Mouse (Mus musculus) hindbrain, embryonic 13.5 days (tissue): ENCODE data around the gene Thsd4. TPM values are rescaled to one million over a fixed set of nuclear protein-coding genes. Genes with fewer than 3 reads are reported as not detected.
"Not testable (repeated sequence)": the region's sequence is repeated elsewhere in the genome, so short reads cannot be mapped to it uniquely, and the experiment has no call there.

Source experiments
- ATAC-seq: fragments of 200-750 bp; cut with Nextera tagmentation; 2 replicates; pipeline ENCODE4 v1.8.0; 2017; ENCODE audit warnings: moderate TSS enrichment; ENCODE audit not compliant: low FRiP score
- H3K27ac ChIP-seq: fragments of 300-500 bp; sonication (generic); 2 replicates; pipeline ENCODE4 v1.5.1; 2015; ENCODE audit warnings: inconsistent platforms, mild to moderate bottlenecking, moderate library complexity
- H3K27me3 ChIP-seq: fragments of 300-500 bp; sonication (generic); 2 replicates; pipeline ENCODE4 v1.6.1; 2015; ENCODE audit warnings: mild to moderate bottlenecking, inconsistent platforms
- H3K36me3 ChIP-seq: fragments of 300-500 bp; sonication (generic); 2 replicates; pipeline ENCODE4 v1.6.1; 2015; ENCODE audit warnings: mild to moderate bottlenecking, inconsistent platforms
- H3K4me1 ChIP-seq: fragments of 300-500 bp; sonication (generic); replicated peaks from 2 replicates; pipeline ENCODE4 v1.6.1; 2015; ENCODE audit warnings: inconsistent platforms
- H3K4me2 ChIP-seq: fragments of 300-500 bp; sonication (generic); 2 replicates; pipeline ENCODE4 v1.6.1; 2015; ENCODE audit warnings: inconsistent platforms, mild to moderate bottlenecking, moderate library complexity
- H3K4me3 ChIP-seq: fragments of 300-500 bp; sonication (generic); 2 replicates; pipeline ENCODE4 v1.5.1; 2015; ENCODE audit warnings: mild to moderate bottlenecking, inconsistent platforms
- H3K9ac ChIP-seq: fragments of 300-500 bp; sonication (generic); 2 replicates; pipeline ENCODE4 v1.6.1; 2015; ENCODE audit warnings: mild to moderate bottlenecking, inconsistent platforms
- H3K9me3 ChIP-seq: fragments of 300-500 bp; sonication (generic); 2 replicates; pipeline ENCODE4 v1.6.1; 2016; ENCODE audit warnings: inconsistent platforms
- WGBS: fragments of 180-500 bp; shearing (Covaris S2); methylation state at CpG from one replicate; pipeline ENCODE4 v1.1.7; 2015; 5-methylcytosine and 5-hydroxymethylcytosine counted together
- polyA plus RNA-seq: library from polyadenylated mRNA; unstranded; fragments of >200 nt; fragmentation: Nextera tagmentation; extraction: Ambion mirVana; gene quantifications from 2 replicates; pipeline ENCODE4 v1.2.1, GENCODE M21; 2015

Gene Thsd4
- polyA plus RNA-seq, 1 experiment from 2014 or later, result 6.2 TPM

GRCm38 (mm10) chr9:60285047-60285462, 236.8 kb downstream of the Thsd4 start:
- no peak for ATAC-seq
- 0 out of 2 replicates have a peak, but pooled peaks cover 2% of the 10 kb centered on the region for H3K27me3 ChIP-seq
- no peaks in the 10 kb centered on the region for H3K9me3 ChIP-seq
- no peak overlapping the region for H3K9ac ChIP-seq
- peaks cover 18% of the 10 kb centered on the region for H3K4me1 ChIP-seq
- WGBS, result 18% methylated on average over 3 of the region's 3 CpGs
- H3K4me2 ChIP-seq, result no peak overlapping the region
- no peaks in the 10 kb centered on the region for H3K36me3 ChIP-seq
- no peak overlapping the region for H3K4me3 ChIP-seq
- no peak overlapping the region for H3K27ac ChIP-seq

- Histone ChIP-seq H3K4me1 (peaks cover 25% of the 10 kb centered on the region), H3K4me2 (no peak overlapping the region), H3K9ac (no peak overlapping the region), H3K27me3 (0 out of 2 replicates have a peak, but pooled peaks cover 2% of the 10 kb centered on the region), H3K9me3 (no peaks in the 10 kb centered on the region), H3K36me3 (no peaks in the 10 kb centered on the region), H3K27ac (no peak overlapping the region), H3K4me3 (no peak overlapping the region)
- WGBS, result 90% methylated on average over 1 of the region's 1 CpGs
- no peak for ATAC-seq
These were observed 237.5 kb downstream of the Thsd4 start for GRCm38 (mm10) chr9:60284318-60284717.

- no peak overlapping the region for H3K4me3 ChIP-seq
These were observed 238.3 kb downstream of the Thsd4 start for GRCm38 (mm10) chr9:60283546-60283945.

GRCm38 (mm10) chr9:60281281-60281680, 240.6 kb downstream of the Thsd4 start:
- ATAC-seq, result no peak; the same call in 1 of the 2 replicates
- Histone ChIP-seq H3K36me3 (no peaks in the 10 kb centered on the region), H3K4me3 (no peak overlapping the region), H3K9me3 (no peaks in the 10 kb centered on the region), H3K4me2 (no peak overlapping the region), H3K27me3 (peaks cover 11% of the 10 kb centered on the region; the same call in 1 of the 2 replicates), H3K27ac (no peak overlapping the region), H3K9ac (no peak overlapping the region), H3K4me1 (peaks cover 27% of the 10 kb centered on the region)
- WGBS, result 24% methylated on average over 11 of the region's 11 CpGs

More at GRCm38 (mm10) chr9:60283546-60283945, 238.3 kb downstream of the Thsd4 start:
- Histone ChIP-seq H3K9me3 (no peaks in the 10 kb centered on the region), H3K27ac (no peak overlapping the region), H3K36me3 (no peaks in the 10 kb centered on the region), H3K4me1 (peaks cover 25% of the 10 kb centered on the region), H3K27me3 (0 out of 2 replicates have a peak, but pooled peaks cover 4% of the 10 kb centered on the region), H3K4me2 (no peak overlapping the region), H3K9ac (no peak overlapping the region)
- WGBS, result 74% methylated on average over 3 of the region's 3 CpGs
- no peak for ATAC-seq

- H3K4me1 ChIP-seq, result peaks cover 32% of the 10 kb centered on the region
- ATAC-seq, result no peak
- no peak overlapping the region for H3K4me2 ChIP-seq
- WGBS, result 93% methylated on average over 5 of the region's 5 CpGs
- H3K27me3 ChIP-seq, result peaks cover 11% of the 10 kb centered on the region; the same call in 1 of the 2 replicates
- H3K27ac ChIP-seq, result no peak overlapping the region
- H3K9me3 ChIP-seq, result no peaks in the 10 kb centered on the region
- no peak overlapping the region for H3K4me3 ChIP-seq
- no peaks in the 10 kb centered on the region for H3K36me3 ChIP-seq
- no peak overlapping the region for H3K9ac ChIP-seq
These were observed 241.1 kb downstream of the Thsd4 start for GRCm38 (mm10) chr9:60280786-60281185.

- Histone ChIP-seq H3K9me3 (no peaks in the 10 kb centered on the region), H3K27me3 (peaks cover 11% of the 10 kb centered on the region; the same call in 1 of the 2 replicates), H3K9ac (no peak overlapping the region), H3K27ac (no peak overlapping the region), H3K36me3 (no peaks in the 10 kb centered on the region), H3K4me1 (peaks cover 36% of the 10 kb centered on the region), H3K4me2 (no peak overlapping the region), H3K4me3 (no peak overlapping the region)
- 85% methylated on average over 6 of the region's 6 CpGs for WGBS
- ATAC-seq, result no peak
These were observed 242.3 kb downstream of the Thsd4 start for GRCm38 (mm10) chr9:60279556-60279955.

GRCm38 (mm10) chr9:60276351-60276750, 245.5 kb downstream of the Thsd4 start:
- WGBS, result 19% methylated on average over 5 of the region's 5 CpGs
- peak overlapping the region; percentile 35; the same call in 1 of the 2 replicates for H3K27ac ChIP-seq
- H3K27me3 ChIP-seq, result peaks cover 8% of the 10 kb centered on the region; the same call in 1 of the 2 replicates

GRCm38 (mm10) chr9:60275410-60276159, 246.3 kb downstream of the Thsd4 start:
- Histone ChIP-seq H3K9me3 (no peaks in the 10 kb centered on the region), H3K27ac (peak overlapping the region; percentile 35), H3K36me3 (no peaks in the 10 kb centered on the region), H3K27me3 (peaks cover 8% of the 10 kb centered on the region; the same call in 1 of the 2 replicates), H3K9ac (no peak overlapping the region), H3K4me1 (peaks cover 25% of the 10 kb centered on the region), H3K4me2 (no peak overlapping the region), H3K4me3 (no peak overlapping the region)
- 8% methylated on average over 12 of the region's 12 CpGs for WGBS
- peak; percentile 39; the same call in 1 of the 2 replicates for ATAC-seq

More at GRCm38 (mm10) chr9:60276351-60276750, 245.5 kb downstream of the Thsd4 start:
- Histone ChIP-seq H3K4me1 (peaks cover 31% of the 10 kb centered on the region), H3K4me2 (no peak overlapping the region), H3K9ac (no peak overlapping the region), H3K4me3 (no peak overlapping the region), H3K9me3 (no peaks in the 10 kb centered on the region), H3K36me3 (no peaks in the 10 kb centered on the region)
- no peak for ATAC-seq

- Histone ChIP-seq H3K9me3 (no peaks in the 10 kb centered on the region), H3K9ac (no peak overlapping the region), H3K27ac (no peak overlapping the region), H3K27me3 (peaks cover 8% of the 10 kb centered on the region; the same call in 1 of the 2 replicates), H3K36me3 (no peaks in the 10 kb centered on the region), H3K4me2 (no peak overlapping the region), H3K4me3 (no peak overlapping the region), H3K4me1 (peaks cover 20% of the 10 kb centered on the region)
- no peak for ATAC-seq
- WGBS, result 66% methylated on average over 4 of the region's 4 CpGs
These were observed 247.3 kb downstream of the Thsd4 start for GRCm38 (mm10) chr9:60274503-60274902.

GRCm38 (mm10) chr9:60272345-60272744, 249.5 kb downstream of the Thsd4 start:
- H3K36me3 ChIP-seq, ATAC-seq: not testable (repeated sequence)

GRCm38 (mm10) chr9:60271940-60272339, 249.9 kb downstream of the Thsd4 start:
- peaks cover 33% of the 10 kb centered on the region for H3K4me1 ChIP-seq
- no peak overlapping the region for H3K4me3 ChIP-seq
- no peaks in the 10 kb centered on the region for H3K27me3 ChIP-seq
- H3K9me3 ChIP-seq, result no peaks in the 10 kb centered on the region
- 85% methylated on average over 2 of the region's 2 CpGs for WGBS
- no peak overlapping the region for H3K9ac ChIP-seq
- H3K27ac ChIP-seq, result no peak overlapping the region
- H3K36me3 ChIP-seq, result no peaks in the 10 kb centered on the region
- no peak overlapping the region for H3K4me2 ChIP-seq
- no peak for ATAC-seq

More at GRCm38 (mm10) chr9:60272345-60272744, 249.5 kb downstream of the Thsd4 start:
- peaks cover 29% of the 10 kb centered on the region for H3K4me1 ChIP-seq
- 91% methylated on average over 8 of the region's 8 CpGs for WGBS
- not testable (repeated sequence) for H3K27ac ChIP-seq, H3K9me3 ChIP-seq, H3K27me3 ChIP-seq, H3K4me2 ChIP-seq, H3K9ac ChIP-seq, H3K4me3 ChIP-seq

GRCm38 (mm10) chr9:60269807-60270206, 252.0 kb downstream of the Thsd4 start:
- ATAC-seq, result no peak
- Histone ChIP-seq H3K27ac (no peak overlapping the region), H3K27me3 (no peaks in the 10 kb centered on the region), H3K4me2 (no peak overlapping the region), H3K36me3 (no peaks in the 10 kb centered on the region), H3K4me1 (peaks cover 28% of the 10 kb centered on the region), H3K9me3 (no peaks in the 10 kb centered on the region), H3K4me3 (no peak overlapping the region), H3K9ac (no peak overlapping the region)
- 87% methylated on average over 5 of the region's 5 CpGs for WGBS

- no peak overlapping the region for H3K4me2 ChIP-seq
- H3K36me3 ChIP-seq, result no peaks in the 10 kb centered on the region
- 30% methylated on average over 5 of the region's 5 CpGs for WGBS
- no peak overlapping the region for H3K9ac ChIP-seq
- no peaks in the 10 kb centered on the region for H3K9me3 ChIP-seq
- H3K27ac ChIP-seq, result peak overlapping the region; percentile 74
- ATAC-seq, result peak; percentile 73
- peaks cover 30% of the 10 kb centered on the region for H3K4me1 ChIP-seq
- no peak overlapping the region for H3K4me3 ChIP-seq
- no peaks in the 10 kb centered on the region for H3K27me3 ChIP-seq
These were observed 254.6 kb downstream of the Thsd4 start for GRCm38 (mm10) chr9:60267273-60267626.
